Comparison of ENCODE assay signal across 28 mouse cellular contexts in genomic region chr12:8300521-8300920, GRCm38 (mm10). TPM values are rescaled to one million over a fixed set of nuclear protein-coding genes. Genes with fewer than 3 reads are reported as not detected.
DNase-seq lines count a peak whose midpoint lies in the region; ATAC-seq lines count a peak whose summit lies in the region.
"Had no signal": no experiment of that assay in that cellular context is flagged by ENCODE, and none has a peak within 500 bp of the region (broad histone marks: within the 10 kb centered on the region; RNA-seq: fewer than 3 reads in every experiment).

No protein-coding gene starts in this region.

- H3K4me2 ChIP-seq in hindbrain, embryonic 16.5 days (ENCODE audit: low read length), result no peak overlapping the region
- H3K4me2 ChIP-seq in limb, embryonic 12.5 days, result peak overlapping the region; percentile 30; the same call in 1 of the 2 replicates
- peak overlapping the region; percentile 86 for H3K4me2 ChIP-seq in embryonic facial prominence, embryonic 13.5 days

- peak overlapping the region; percentile 56 for H3K4me3 ChIP-seq in hindbrain, embryonic 10.5 days
- H3K4me3 ChIP-seq in hindbrain, embryonic 16.5 days (ENCODE audit: low read length), result no peak overlapping the region
- H3K4me3 ChIP-seq in limb, embryonic 12.5 days (replicated peaks), result no peak overlapping the region
- no peak overlapping the region for H3K4me3 ChIP-seq in limb, embryonic 10.5 days
- peak overlapping the region; percentile 29; the same call in 1 of the 2 replicates for H3K4me3 ChIP-seq in embryonic facial prominence, embryonic 10.5 days
- peak overlapping the region; percentile 60 for H3K4me3 ChIP-seq in embryonic facial prominence, embryonic 13.5 days
- H3K4me3 ChIP-seq: myocyte had no signal

- WGBS in hindbrain, embryonic 10.5 days, result 20% methylated on average over 5 of the region's 5 CpGs
- WGBS in hindbrain, embryonic 16.5 days, result 21% methylated on average over 5 of the region's 5 CpGs
- WGBS in limb, embryonic 12.5 days, result 25% methylated on average over 5 of the region's 5 CpGs
- 24% methylated on average over 5 of the region's 5 CpGs for WGBS in limb, embryonic 10.5 days
- 16% methylated on average over 5 of the region's 5 CpGs for WGBS in embryonic facial prominence, embryonic 10.5 days
- WGBS in embryonic facial prominence, embryonic 13.5 days, result 26% methylated on average over 5 of the region's 5 CpGs

- no peak for DNase-seq in hindbrain, embryonic 10.5 days (ENCODE audit: low spot score)
- DNase-seq in limb, embryonic 10.5 days (ENCODE audit: low spot score), result no peak
- no peak for DNase-seq in embryonic facial prominence, embryonic 10.5 days (ENCODE audit: low spot score)
- no peak for DNase-seq in left cerebral cortex, postnatal 4 days
- DNase-seq: adrenal gland, adult 8-10 months; B cell, adult 2 months; cerebellum, adult 11-12 months; gastrocnemius, postnatal 25 days; heart, postnatal 10 days; kidney, postnatal 14 days; lung, postnatal 4 days; right cerebral cortex, postnatal 4 days; thymus, postnatal 14 days had no signal

- peak overlapping the region; percentile 54 for H3K27ac ChIP-seq in hindbrain, embryonic 10.5 days
- no peak overlapping the region for H3K27ac ChIP-seq in hindbrain, embryonic 16.5 days (ENCODE audit: low read depth, low read length)
- no peak overlapping the region for H3K27ac ChIP-seq in limb, embryonic 12.5 days
- H3K27ac ChIP-seq in limb, embryonic 10.5 days, result no peak overlapping the region
- H3K27ac ChIP-seq in embryonic facial prominence, embryonic 10.5 days (replicated peaks), result no peak overlapping the region
- H3K27ac ChIP-seq in embryonic facial prominence, embryonic 13.5 days, result peak overlapping the region; percentile 51; the same call in 1 of the 2 replicates
- H3K27ac ChIP-seq: hindbrain, embryonic 15.5 days; neural tube, embryonic 13.5 days had no signal

- H3K9me3 ChIP-seq in hindbrain, embryonic 10.5 days, result no peaks in the 10 kb centered on the region
- H3K9me3 ChIP-seq in hindbrain, embryonic 16.5 days (ENCODE audit: control insufficient read depth, low read length), result no peaks in the 10 kb centered on the region
- no peaks in the 10 kb centered on the region for H3K9me3 ChIP-seq in limb, embryonic 12.5 days
- H3K9me3 ChIP-seq in limb, embryonic 10.5 days (replicated peaks), result no peaks in the 10 kb centered on the region
- H3K9me3 ChIP-seq in embryonic facial prominence, embryonic 10.5 days, result no peaks in the 10 kb centered on the region
- no peaks in the 10 kb centered on the region for H3K9me3 ChIP-seq in embryonic facial prominence, embryonic 13.5 days
- H3K9me3 ChIP-seq: hindbrain, embryonic 15.5 days; neural tube, embryonic 13.5 days had no signal

- no peak for ATAC-seq in hindbrain, embryonic 16.5 days
- no peak for ATAC-seq in limb, embryonic 12.5 days (ENCODE audit: insufficient number of reproducible peaks, insufficient read depth, low FRiP score, low TSS enrichment, low read depth)
- no peak for ATAC-seq in embryonic facial prominence, embryonic 13.5 days (ENCODE audit: insufficient number of reproducible peaks, insufficient read depth, low FRiP score, low TSS enrichment, low read depth)
- no peak for ATAC-seq in CD4-positive, CD25-positive, alpha-beta regulatory T cell, adult 4 months
- ATAC-seq: activated CD4-positive, CD25-positive, alpha-beta regulatory T cell, adult 4 months; intestine, embryonic 16.5 days had no signal

- H3K4me1 ChIP-seq in hindbrain, embryonic 10.5 days (replicated peaks), result peaks cover 42% of the 10 kb centered on the region
- peaks cover 25% of the 10 kb centered on the region for H3K4me1 ChIP-seq in hindbrain, embryonic 16.5 days (ENCODE audit: control insufficient read depth, insufficient read depth, low read depth, low read length)
- peaks cover 44% of the 10 kb centered on the region for H3K4me1 ChIP-seq in limb, embryonic 12.5 days (replicated peaks)
- H3K4me1 ChIP-seq in limb, embryonic 10.5 days, result peaks cover 44% of the 10 kb centered on the region
- peaks cover 49% of the 10 kb centered on the region for H3K4me1 ChIP-seq in embryonic facial prominence, embryonic 10.5 days
- H3K4me1 ChIP-seq in embryonic facial prominence, embryonic 13.5 days, result peaks cover 50% of the 10 kb centered on the region

- peaks cover 100% of the 10 kb centered on the region for H3K27me3 ChIP-seq in hindbrain, embryonic 10.5 days (ENCODE audit: insufficient read depth, poor library complexity, severe bottlenecking)
- peaks cover 71% of the 10 kb centered on the region for H3K27me3 ChIP-seq in hindbrain, embryonic 16.5 days (replicated peaks; ENCODE audit: control insufficient read depth, insufficient read depth, low read length)
- H3K27me3 ChIP-seq in limb, embryonic 12.5 days, result peaks cover 97% of the 10 kb centered on the region
- peaks cover 100% of the 10 kb centered on the region for H3K27me3 ChIP-seq in limb, embryonic 10.5 days (ENCODE audit: low read depth, poor library complexity, severe bottlenecking)
- peaks cover 100% of the 10 kb centered on the region for H3K27me3 ChIP-seq in embryonic facial prominence, embryonic 10.5 days (replicated peaks; ENCODE audit: low read depth, poor library complexity, severe bottlenecking)
- peaks cover 94% of the 10 kb centered on the region for H3K27me3 ChIP-seq in embryonic facial prominence, embryonic 13.5 days

- H3K9ac ChIP-seq in hindbrain, embryonic 16.5 days (ENCODE audit: low read depth, low read length), result no peak overlapping the region
- no peak overlapping the region for H3K9ac ChIP-seq in limb, embryonic 12.5 days (replicated peaks)
- peak overlapping the region; percentile 74 for H3K9ac ChIP-seq in embryonic facial prominence, embryonic 13.5 days
- H3K9ac ChIP-seq: hindbrain, embryonic 15.5 days; neural tube, embryonic 13.5 days had no signal

- no peaks in the 10 kb centered on the region for H3K36me3 ChIP-seq in hindbrain, embryonic 10.5 days
- no peaks in the 10 kb centered on the region for H3K36me3 ChIP-seq in hindbrain, embryonic 16.5 days (ENCODE audit: control insufficient read depth, insufficient read depth, low read length)
- H3K36me3 ChIP-seq in limb, embryonic 12.5 days, result no peaks in the 10 kb centered on the region
- H3K36me3 ChIP-seq in limb, embryonic 10.5 days, result no peaks in the 10 kb centered on the region
- H3K36me3 ChIP-seq in embryonic facial prominence, embryonic 10.5 days (replicated peaks), result no peaks in the 10 kb centered on the region
- no peaks in the 10 kb centered on the region for H3K36me3 ChIP-seq in embryonic facial prominence, embryonic 13.5 days
- H3K36me3 ChIP-seq: hindbrain, embryonic 15.5 days; neural tube, embryonic 13.5 days had no signal

- intact Hi-C loops in left cerebral cortex, postnatal 4 days (cut with DNase I), result loop anchor here (10.0 kb wide), 2 partner anchors 306 to 426 kb away; no protein-coding TSS in a partner anchor

RNA-seq across cellular contexts. Expression of gene Gdf7, which starts 1.2 kb away (rescaled TPM):
- 0.81 and 1.9 TPM in 2 replicates for polyA plus RNA-seq in hindbrain, embryonic 10.5 days (2016; fragmentation: Nextera tagmentation; extraction: Ambion mirVana)
- polyA plus RNA-seq in hindbrain, embryonic 16.5 days (2015; fragmentation: Nextera tagmentation; extraction: Ambion mirVana), result 0.28 and 0.29 TPM in 2 replicates
- polyA plus RNA-seq in limb, embryonic 12.5 days (2016; fragmentation: Nextera tagmentation; extraction: Ambion mirVana), result 0.80 and 0.88 TPM in 2 replicates
- 0.13 and 0.14 TPM in 2 replicates for polyA plus RNA-seq in limb, embryonic 10.5 days (2016; fragmentation: Nextera tagmentation; extraction: Ambion mirVana)
- polyA plus RNA-seq in embryonic facial prominence, embryonic 10.5 days (2016; fragmentation: Nextera tagmentation; extraction: Ambion mirVana), result 0.10 and 0.17 TPM in 2 replicates
- 1.6 and 2.1 TPM in 2 replicates for polyA plus RNA-seq in embryonic facial prominence, embryonic 13.5 days (2015; fragmentation: Nextera tagmentation; extraction: Ambion mirVana)
- total RNA-seq in left cerebral cortex, postnatal 4 days (2021), result not detected
- not detected for polyA plus RNA-seq in CD4-positive, CD25-positive, alpha-beta regulatory T cell, adult 4 months (2017; shearing (Covaris generic))
- total RNA-seq: gastrocnemius, postnatal 25 days; liver, adult 2 months; megakaryocyte-erythroid progenitor cell, adult 5-6 weeks had no signal
- polyA plus RNA-seq: activated CD4-positive, CD25-positive, alpha-beta regulatory T cell, adult 4 months; forebrain, embryonic 11.5 days; intestine, embryonic 16.5 days; liver, adult 2 months; liver, embryonic 16.5 days; lung, embryonic 16.5 days; stomach, embryonic 14.5 days had no signal

RNA-seq across cellular contexts. Expression of gene Hs1bp3, which starts 12.7 kb away (rescaled TPM):
- 14.2 and 16.7 TPM in 2 replicates for polyA plus RNA-seq in hindbrain, embryonic 10.5 days (2016; fragmentation: Nextera tagmentation; extraction: Ambion mirVana)
- 10.1 and 10.6 TPM in 2 replicates for polyA plus RNA-seq in hindbrain, embryonic 16.5 days (2015; fragmentation: Nextera tagmentation; extraction: Ambion mirVana)
- polyA plus RNA-seq in limb, embryonic 12.5 days (2016; fragmentation: Nextera tagmentation; extraction: Ambion mirVana), result 17.5 and 19.9 TPM in 2 replicates
- 18.4 and 19.5 TPM in 2 replicates for polyA plus RNA-seq in limb, embryonic 10.5 days (2016; fragmentation: Nextera tagmentation; extraction: Ambion mirVana)
- polyA plus RNA-seq in embryonic facial prominence, embryonic 10.5 days (2016; fragmentation: Nextera tagmentation; extraction: Ambion mirVana), result 17.9 and 18.8 TPM in 2 replicates
- 19.0 and 19.2 TPM in 2 replicates for polyA plus RNA-seq in embryonic facial prominence, embryonic 13.5 days (2015; fragmentation: Nextera tagmentation; extraction: Ambion mirVana)
- 10 to 100 TPM; 10.3 to 11.0 TPM for total RNA-seq in left cerebral cortex, postnatal 4 days (2021)
- 10 to 100 TPM in 1 of 2 experiments, 1 to 10 TPM in 1; 5.6 to 13.0 TPM for polyA plus RNA-seq in CD4-positive, CD25-positive, alpha-beta regulatory T cell, adult 4 months (2017; shearing (Covaris generic))

Comparison
In these comparisons a context has a peak if more than half of its experiments do, and no peak if none do; other contexts are left out.
1. H3K27ac ChIP-seq: peak in hindbrain, embryonic 10.5 days (single experiment) and embryonic facial prominence, embryonic 13.5 days (single experiment); none in hindbrain, embryonic 16.5 days (single experiment), limb, embryonic 12.5 days (single experiment), limb, embryonic 10.5 days (single experiment) and embryonic facial prominence, embryonic 10.5 days (single experiment).
2. H3K4me3 ChIP-seq: peak in hindbrain, embryonic 10.5 days (single experiment), embryonic facial prominence, embryonic 10.5 days (single experiment) and embryonic facial prominence, embryonic 13.5 days (single experiment); none in hindbrain, embryonic 16.5 days (single experiment), limb, embryonic 12.5 days (single experiment) and limb, embryonic 10.5 days (single experiment).